Mouse (Mus musculus) hindbrain, embryonic 15.5 days (tissue): ENCODE data around the gene Ckmt2. TPM values are rescaled to one million over a fixed set of nuclear protein-coding genes. Genes with fewer than 3 reads are reported as not detected.

Experiments used
- ATAC-seq: fragments of 200-750 bp; cut with Nextera tagmentation; 2 replicates; pipeline ENCODE4 v1.8.0; 2017; ENCODE audit warnings: low read depth, moderate number of reproducible peaks, moderate TSS enrichment; ENCODE audit not compliant: low FRiP score
- H3K27ac ChIP-seq: fragments of 300-500 bp; sonication (generic); replicated peaks from 2 replicates; pipeline ENCODE4 v1.5.1; 2015; ENCODE audit warnings: mild to moderate bottlenecking, inconsistent platforms
- H3K27me3 ChIP-seq: fragments of 300-500 bp; sonication (generic); 2 replicates; pipeline ENCODE4 v1.6.1; 2015; ENCODE audit warnings: control low read depth, inconsistent platforms
- H3K36me3 ChIP-seq: fragments of 300-500 bp; sonication (generic); 2 replicates; pipeline ENCODE4 v1.6.1; 2015; ENCODE audit warnings: control low read depth, inconsistent platforms
- H3K4me1 ChIP-seq: fragments of 300-500 bp; sonication (generic); replicated peaks from 2 replicates; pipeline ENCODE4 v1.6.1; 2015; ENCODE audit warnings: control low read depth, inconsistent platforms
- H3K4me2 ChIP-seq: fragments of 300-500 bp; sonication (generic); 2 replicates; pipeline ENCODE4 v1.6.1; 2015; ENCODE audit warnings: moderate library complexity, mild to moderate bottlenecking, inconsistent platforms
- H3K4me3 ChIP-seq: fragments of 300-500 bp; sonication (generic); 2 replicates; pipeline ENCODE4 v1.5.1; 2015; ENCODE audit warnings: mild to moderate bottlenecking, inconsistent platforms
- H3K9ac ChIP-seq: fragments of 300-500 bp; sonication (generic); 2 replicates; pipeline ENCODE4 v1.6.1; 2015; ENCODE audit warnings: inconsistent platforms
- H3K9me3 ChIP-seq: fragments of 300-500 bp; sonication (generic); 2 replicates; pipeline ENCODE4 v1.6.1; 2016; ENCODE audit warnings: control low read depth, inconsistent platforms
- WGBS: fragments of 180-500 bp; shearing (Covaris S2); methylation state at CpG from one replicate; pipeline ENCODE4 v1.1.7; 2015; 5-methylcytosine and 5-hydroxymethylcytosine counted together
- polyA plus RNA-seq: library from polyadenylated mRNA; unstranded; fragments of >200 nt; fragmentation: Nextera tagmentation; extraction: Ambion mirVana; gene quantifications from 2 replicates; pipeline ENCODE4 v1.2.1, GENCODE M21; 2015

The Ckmt2 gene
- polyA plus RNA-seq = not detected in 2 replicates

DNA sequence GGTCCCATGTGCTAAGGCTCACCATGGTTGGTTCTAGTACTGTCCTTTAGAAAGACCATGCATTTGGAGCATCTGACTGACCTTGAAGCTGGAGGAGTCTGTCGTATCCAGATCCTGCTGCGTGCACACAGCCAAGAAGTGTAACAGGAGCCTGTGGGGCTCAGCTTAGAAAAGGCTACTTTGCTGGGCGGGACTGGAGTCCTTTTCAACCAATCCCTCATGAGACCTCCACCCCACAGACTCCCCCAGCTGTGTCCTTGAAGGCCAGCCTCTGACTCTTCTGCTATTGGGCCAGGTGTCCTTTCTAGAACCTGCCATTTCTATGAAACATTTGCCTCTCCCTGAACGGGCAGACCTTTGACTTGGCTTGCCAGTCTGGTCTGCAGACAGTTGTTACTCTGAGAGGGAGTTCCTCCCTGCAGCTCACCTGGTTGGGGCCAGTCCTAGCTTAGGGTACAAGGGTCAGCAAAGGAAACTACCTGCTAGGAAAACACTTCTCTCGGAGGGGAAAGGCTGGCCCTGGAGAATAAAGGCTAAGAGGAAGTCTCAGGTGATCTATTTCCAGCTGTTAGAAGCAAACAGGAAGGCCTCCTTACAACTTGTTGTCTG, at the start of gene Ckmt2:
Gene Ckmt2, minus strand, starts transcription at position 145 of the 609 bp plus-strand sequence.
- Histone ChIP-seq H3K9me3 (no peaks in the 10 kb centered on the region), H3K27ac (no peak within 1 kb of the TSS), H3K4me3 (no peak within 1 kb of the TSS), H3K4me2 (no peak within 1 kb of the TSS), H3K36me3 (no peaks in the 10 kb centered on the region), H3K9ac (no peak within 1 kb of the TSS), H3K27me3 (no peaks in the 10 kb centered on the region), H3K4me1 (no peaks in the 10 kb centered on the region)
- ATAC-seq = no peak
- 79% methylated on average over 5 of the region's 5 CpGs for WGBS

DNA sequence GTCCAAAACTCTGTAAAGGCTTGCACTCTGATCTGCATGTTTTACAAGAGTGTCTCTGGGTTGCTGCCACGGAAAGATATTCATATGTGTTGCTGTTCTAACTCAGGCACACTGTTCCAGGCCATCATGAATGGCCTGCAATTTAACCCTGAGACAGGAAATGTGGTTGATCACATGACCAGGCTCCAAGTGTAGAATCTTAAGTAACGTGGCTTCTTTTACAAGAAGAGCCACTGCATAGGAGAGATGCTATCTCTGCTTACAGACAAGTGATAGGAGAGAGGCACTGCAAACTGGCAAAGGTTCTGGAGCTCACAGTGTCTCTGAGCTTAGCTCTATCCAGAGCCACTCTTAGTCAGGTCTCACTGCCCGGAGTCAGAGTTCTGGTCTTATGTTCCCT, 44.3 kb upstream of the Ckmt2 start:
- 77% methylated on average over 3 of the region's 3 CpGs for WGBS

DNA sequence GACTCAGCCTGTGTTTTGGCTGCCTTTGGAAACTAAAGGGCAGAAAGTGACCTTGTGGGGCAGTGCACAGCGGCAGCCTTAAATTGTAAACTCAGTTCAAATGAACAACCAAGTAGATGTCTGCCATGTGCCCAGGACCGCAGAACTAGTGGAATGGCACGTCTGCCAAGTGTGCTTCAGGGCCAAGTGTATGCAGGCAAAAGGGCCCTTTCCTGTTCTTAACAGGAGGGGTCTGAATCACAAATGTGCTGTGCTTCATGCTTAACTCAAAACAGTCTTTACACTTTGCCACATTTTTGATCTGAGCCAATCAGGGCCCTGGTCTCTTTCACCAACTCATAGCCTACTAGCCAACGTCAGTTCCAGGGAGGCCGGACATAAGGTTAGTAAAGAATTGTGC, 42.1 kb upstream of the Ckmt2 start:
- Histone ChIP-seq H3K36me3 (no peaks in the 10 kb centered on the region), H3K4me1 (peaks cover 11% of the 10 kb centered on the region), H3K27ac (no peak overlapping the region), H3K4me3 (no peak overlapping the region), H3K27me3 (no peaks in the 10 kb centered on the region), H3K4me2 (no peak overlapping the region), H3K9ac (no peak overlapping the region), H3K9me3 (no peaks in the 10 kb centered on the region)
- 84% methylated on average over 5 of the region's 5 CpGs for WGBS
- no peak for ATAC-seq

More for the DNA sequence above, 44.3 kb upstream of the Ckmt2 start:
- Histone ChIP-seq H3K9ac (no peak overlapping the region), H3K4me1 (peaks cover 3% of the 10 kb centered on the region; the same call in 1 of the 2 replicates), H3K4me2 (no peak overlapping the region), H3K9me3 (no peaks in the 10 kb centered on the region), H3K27me3 (no peaks in the 10 kb centered on the region), H3K27ac (no peak overlapping the region), H3K36me3 (no peaks in the 10 kb centered on the region), H3K4me3 (no peak overlapping the region)
- no peak for ATAC-seq

- ATAC-seq = no peak
- no peak overlapping the region for H3K4me3 ChIP-seq
- peaks cover 11% of the 10 kb centered on the region for H3K4me1 ChIP-seq
- 87% methylated on average over 2 of the region's 2 CpGs for WGBS
- no peak overlapping the region for H3K27ac ChIP-seq
- no peak overlapping the region for H3K9ac ChIP-seq
- no peak overlapping the region for H3K4me2 ChIP-seq
- H3K9me3 ChIP-seq = no peaks in the 10 kb centered on the region
- H3K36me3 ChIP-seq = no peaks in the 10 kb centered on the region
- no peaks in the 10 kb centered on the region for H3K27me3 ChIP-seq
Observed at GRCm38 (mm10) chr13:91917835-91918234, 41.1 kb upstream of the Ckmt2 start.

- 79% methylated on average over 5 of the region's 5 CpGs for WGBS
- peaks cover 11% of the 10 kb centered on the region for H3K4me1 ChIP-seq
- H3K36me3 ChIP-seq = no peaks in the 10 kb centered on the region
- no peak overlapping the region for H3K4me3 ChIP-seq
- no peaks in the 10 kb centered on the region for H3K27me3 ChIP-seq
- H3K9me3 ChIP-seq = no peaks in the 10 kb centered on the region
- no peak overlapping the region for H3K27ac ChIP-seq
- ATAC-seq = peak; percentile 23
- no peak overlapping the region for H3K9ac ChIP-seq
- H3K4me2 ChIP-seq = peak overlapping the region; percentile 32; the same call in 1 of the 2 replicates
Observed at GRCm38 (mm10) chr13:91916308-91916707, 39.6 kb upstream of the Ckmt2 start.

DNA sequence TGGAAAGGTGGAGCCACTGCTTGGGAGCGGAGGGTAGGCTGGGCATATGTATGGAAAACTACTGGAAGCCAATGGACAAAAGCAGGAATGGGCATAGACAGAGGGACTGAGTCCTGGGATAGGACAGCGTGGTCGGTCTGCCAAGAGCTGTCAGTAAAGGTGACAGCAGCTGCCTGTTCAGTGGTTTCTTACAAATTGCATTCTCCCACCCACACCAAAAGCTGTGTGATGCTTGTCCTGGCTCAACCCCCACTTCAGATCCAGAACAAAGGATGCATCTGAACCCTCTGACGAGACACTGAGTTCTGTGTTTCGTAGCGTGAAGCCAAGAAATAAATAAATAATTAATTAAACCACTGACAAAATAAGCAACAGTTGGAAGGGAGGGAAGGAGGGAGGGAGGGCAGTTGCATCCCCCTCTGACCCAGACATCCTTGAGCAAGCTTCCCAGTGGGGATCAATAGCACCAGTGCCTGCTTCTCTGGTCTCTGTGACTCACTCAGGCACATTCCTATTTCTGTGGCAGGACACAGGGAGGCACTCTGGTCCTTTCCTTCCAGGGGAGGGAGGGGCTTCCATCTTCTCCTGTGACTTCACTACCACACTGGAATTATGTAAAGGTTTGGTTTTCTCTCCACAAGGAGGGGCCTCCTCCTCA, 39.0 kb upstream of the Ckmt2 start:
- H3K9me3 ChIP-seq = no peaks in the 10 kb centered on the region
- no peaks in the 10 kb centered on the region for H3K36me3 ChIP-seq
- peak; percentile 81 for ATAC-seq
- H3K9ac ChIP-seq = no peak overlapping the region
- peaks cover 11% of the 10 kb centered on the region for H3K4me1 ChIP-seq
- no peak overlapping the region for H3K27ac ChIP-seq
- peak overlapping the region; percentile 32 for H3K4me2 ChIP-seq
- no peaks in the 10 kb centered on the region for H3K27me3 ChIP-seq
- 35% methylated on average over 6 of the region's 6 CpGs for WGBS
- no peak overlapping the region for H3K4me3 ChIP-seq

DNA sequence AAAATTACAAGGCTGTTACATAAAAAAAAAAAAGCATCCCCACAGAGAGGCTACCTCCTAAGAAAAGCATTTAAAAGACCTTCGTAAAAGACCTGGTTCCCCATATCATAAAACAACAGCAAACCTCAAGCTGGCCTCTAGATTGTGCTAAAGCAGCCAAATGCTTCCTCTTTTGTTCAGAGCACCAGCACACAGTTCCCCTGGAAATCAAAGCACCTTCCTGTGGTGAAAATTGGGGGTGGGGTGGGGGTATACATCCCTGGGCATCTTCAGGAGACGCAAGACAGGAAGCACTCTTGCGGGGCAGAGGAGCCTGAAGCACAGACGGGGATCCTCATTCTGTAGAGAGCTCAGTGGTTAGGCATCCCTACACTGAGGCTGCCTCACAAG, 38.5 kb upstream of the Ckmt2 start:
- H3K9ac ChIP-seq = no peak overlapping the region
- no peaks in the 10 kb centered on the region for H3K27me3 ChIP-seq
- no peaks in the 10 kb centered on the region for H3K36me3 ChIP-seq
- no peaks in the 10 kb centered on the region for H3K9me3 ChIP-seq
- no peak overlapping the region for H3K4me3 ChIP-seq
- 33% methylated on average over 4 of the region's 4 CpGs for WGBS
- H3K4me2 ChIP-seq = peak overlapping the region; percentile 32
- peaks cover 11% of the 10 kb centered on the region for H3K4me1 ChIP-seq
- no peak overlapping the region for H3K27ac ChIP-seq
- 0 out of 2 replicates have a peak, but pooled peaks have one; percentile 15 for ATAC-seq

GRCm38 (mm10) chr13:91911652-91912051, 35.0 kb upstream of the Ckmt2 start:
- no peak overlapping the region for H3K4me3 ChIP-seq
- no peaks in the 10 kb centered on the region for H3K36me3 ChIP-seq
- peaks cover 11% of the 10 kb centered on the region for H3K4me1 ChIP-seq
- ATAC-seq = no peak
- no peak overlapping the region for H3K4me2 ChIP-seq
- no peak overlapping the region for H3K27ac ChIP-seq
- H3K9me3 ChIP-seq = no peaks in the 10 kb centered on the region
- no peak overlapping the region for H3K9ac ChIP-seq
- no peaks in the 10 kb centered on the region for H3K27me3 ChIP-seq

- Histone ChIP-seq H3K4me2 (no peak overlapping the region), H3K9ac (no peak overlapping the region), H3K27me3 (no peaks in the 10 kb centered on the region), H3K36me3 (no peaks in the 10 kb centered on the region), H3K9me3 (no peaks in the 10 kb centered on the region), H3K4me3 (no peak overlapping the region), H3K27ac (no peak overlapping the region), H3K4me1 (peaks cover 9% of the 10 kb centered on the region)
- ATAC-seq = no peak
Observed at GRCm38 (mm10) chr13:91911211-91911610, 34.5 kb upstream of the Ckmt2 start.

GRCm38 (mm10) chr13:91908202-91908980, 31.7 kb upstream of the Ckmt2 start:
- Histone ChIP-seq H3K4me1 (no peaks in the 10 kb centered on the region), H3K4me3 (no peak overlapping the region), H3K27ac (no peak overlapping the region), H3K4me2 (no peak overlapping the region), H3K9me3 (no peaks in the 10 kb centered on the region), H3K27me3 (no peaks in the 10 kb centered on the region), H3K9ac (no peak overlapping the region), H3K36me3 (no peaks in the 10 kb centered on the region)
- 40% methylated on average over 10 of the region's 10 CpGs for WGBS
- ATAC-seq = peak; percentile 91

- Histone ChIP-seq H3K27me3 (no peaks in the 10 kb centered on the region), H3K4me1 (no peaks in the 10 kb centered on the region), H3K4me2 (no peak overlapping the region), H3K9ac (no peak overlapping the region), H3K4me3 (no peak overlapping the region), H3K36me3 (no peaks in the 10 kb centered on the region), H3K27ac (no peak overlapping the region), H3K9me3 (no peaks in the 10 kb centered on the region)
- 59% methylated on average over 3 of the region's 3 CpGs for WGBS
- ATAC-seq = peak; percentile 71
Observed at GRCm38 (mm10) chr13:91906338-91906737, 29.7 kb upstream of the Ckmt2 start.

DNA sequence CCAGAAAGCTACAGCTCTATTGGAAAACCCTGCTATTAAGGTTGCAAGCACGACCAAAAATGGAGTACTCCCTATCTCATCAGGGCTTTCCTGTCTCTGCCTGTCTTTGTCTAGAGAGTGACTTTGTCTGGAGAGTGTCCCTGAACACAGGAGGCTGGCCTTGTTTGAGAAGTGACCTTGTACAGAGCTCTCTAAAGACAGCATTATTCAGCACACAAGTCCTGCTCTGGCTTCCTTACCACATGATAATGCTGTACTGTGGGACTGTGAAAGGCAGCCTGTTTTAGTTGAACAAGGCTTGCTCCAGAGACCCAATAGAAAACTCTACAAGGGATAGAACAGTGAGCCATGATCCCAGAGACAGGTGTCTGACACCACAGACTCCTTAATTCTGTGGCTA, 19.8 kb upstream of the Ckmt2 start:
- Histone ChIP-seq H3K36me3 (0 out of 2 replicates have a peak, but pooled peaks cover 3% of the 10 kb centered on the region), H3K4me3 (no peak overlapping the region), H3K4me1 (no peaks in the 10 kb centered on the region), H3K27ac (no peak overlapping the region), H3K9me3 (no peaks in the 10 kb centered on the region), H3K27me3 (no peaks in the 10 kb centered on the region), H3K4me2 (no peak overlapping the region), H3K9ac (no peak overlapping the region)
- ATAC-seq = no peak
- 57% methylated on average over 1 of the region's 1 CpGs for WGBS
